Mouse (Mus musculus) heart, adult 8-10 months (tissue): Measurements from ENCODE around the gene Olfr575. TPM values are rescaled to one million over a fixed set of nuclear protein-coding genes. Genes with fewer than 3 reads are reported as not detected.

ENCODE experiments used
- DNase-seq: peaks from one replicate; pipeline ENCODE4 v3.0.0; 2022; ENCODE audit warnings: low spot score
- total RNA-seq, 4 experiments: library from RNA; stranded (reverse); gene quantifications; 2 replicates each; pipeline ENCODE4 v1.2.4; 2022

The Olfr575 gene
- not detected for total RNA-seq

DNA sequence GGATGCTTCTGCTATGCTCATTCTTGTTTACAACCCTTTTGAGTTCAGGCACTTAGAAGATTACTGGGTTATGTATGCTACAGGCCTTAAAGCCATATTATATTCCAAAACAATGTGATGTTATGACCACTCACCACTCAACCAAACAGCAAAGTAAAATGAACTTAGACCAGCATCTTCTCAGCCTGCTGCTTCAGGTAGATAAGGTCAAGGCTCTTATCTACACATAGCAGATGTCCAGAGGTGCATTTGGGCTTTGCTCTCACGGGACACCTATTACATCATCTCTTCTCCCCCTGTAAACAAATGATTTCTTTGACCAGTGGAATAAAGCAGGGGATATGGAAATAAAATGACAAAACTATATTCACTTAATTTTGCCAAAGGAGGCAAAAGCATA lies at the start of gene Olfr575:
TSS of gene Olfr575 (minus strand) at position 183 of the 400 bp plus-strand sequence.
- no peak for DNase-seq

DNA sequence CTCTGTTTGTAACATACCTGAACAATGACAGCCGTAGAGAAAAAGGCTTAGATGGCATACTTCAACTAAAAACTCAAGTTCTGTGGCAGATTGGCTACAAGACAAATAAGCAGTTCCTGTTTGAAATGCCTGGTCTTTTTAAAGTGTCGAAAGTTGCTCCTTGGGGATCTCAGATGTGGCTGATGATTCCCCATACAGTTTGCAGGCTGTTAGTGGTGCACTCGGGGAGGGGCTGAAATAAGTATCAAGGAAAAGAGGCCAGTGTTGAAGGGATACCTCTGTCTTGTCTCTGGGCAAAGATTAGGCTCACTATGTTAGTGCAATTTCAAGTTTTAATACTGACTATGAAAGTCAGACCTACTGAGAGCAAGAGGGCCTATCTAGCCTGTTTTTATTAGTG lies 30.6 kb upstream of the Olfr575 start, which contains the start of gene Olfr578:
TSS of gene Olfr578 (minus strand) at position 101 of the 400 bp plus-strand sequence.
- DNase-seq, result no peak

DNA sequence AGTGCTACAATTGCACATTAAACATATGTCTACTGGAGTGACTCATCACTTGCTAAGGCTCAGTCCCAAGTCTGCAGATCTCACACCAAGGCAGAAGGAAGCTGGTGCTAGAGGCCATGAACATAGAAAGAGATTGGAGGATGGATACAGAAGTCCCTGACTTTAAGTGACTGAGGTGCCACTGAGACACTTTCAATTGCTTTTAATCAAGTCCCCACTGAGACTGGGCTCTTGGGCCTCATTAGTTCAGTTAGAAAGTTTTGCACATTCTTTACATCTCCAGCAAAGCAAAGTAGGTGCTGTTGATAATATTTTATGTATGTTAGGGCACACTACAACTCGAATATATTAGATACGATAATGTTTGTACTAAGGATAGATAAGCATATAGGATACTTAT lies 17.3 kb upstream of the Olfr575 start, which contains the start of gene Olfr577:
TSS of gene Olfr577 (minus strand) at position 101 of the 400 bp plus-strand sequence.
- no peak for DNase-seq

- no peak for DNase-seq
Measured at GRCm38 (mm10) chr7:102974399-102974798, 15.8 kb upstream of the Olfr575 start.

GRCm38 (mm10) chr7:102962360-102962759 lies 3.8 kb upstream of the Olfr575 start, which contains the start of gene Olfr576:
Olfr576 (plus strand) TSS chr7:102962660.
- no peak for DNase-seq

GRCm38 (mm10) chr7:102958137-102958536 lies 438 bp downstream of the Olfr575 start:
- no peak for DNase-seq

- DNase-seq, result no peak
Measured at GRCm38 (mm10) chr7:102950732-102951131, 7.8 kb downstream of the Olfr575 start.

GRCm38 (mm10) chr7:102948167-102948566 lies 10.4 kb downstream of the Olfr575 start, which contains the start of gene Olfr574:
Olfr574 (plus strand) TSS chr7:102948467.
- DNase-seq, result no peak

DNA sequence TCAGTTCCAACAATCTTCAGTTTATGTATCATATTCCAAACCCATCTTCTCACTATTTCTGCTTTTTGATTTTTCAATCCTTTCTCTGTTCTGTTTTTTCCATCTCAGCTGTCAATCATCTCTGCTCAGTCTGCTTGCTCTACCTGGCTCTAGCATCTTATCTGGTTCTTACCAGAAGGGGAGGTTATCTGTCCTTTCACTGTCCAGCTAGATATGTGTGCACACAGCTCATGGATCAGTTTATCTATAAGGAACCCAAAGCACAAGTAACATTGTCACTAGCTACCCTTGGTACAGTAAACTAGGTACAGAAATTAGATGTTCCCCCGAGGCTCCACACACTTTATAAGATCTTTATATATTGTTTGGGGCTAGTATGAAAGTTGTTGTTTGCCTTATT lies 15.2 kb downstream of the Olfr575 start:
- no peak for DNase-seq

- DNase-seq, result no peak
Measured at GRCm38 (mm10) chr7:102942475-102942874, 16.1 kb downstream of the Olfr575 start, which contains the start of gene Olfr573-ps1. Olfr573-ps1 (minus strand) TSS chr7:102942575.

DNA sequence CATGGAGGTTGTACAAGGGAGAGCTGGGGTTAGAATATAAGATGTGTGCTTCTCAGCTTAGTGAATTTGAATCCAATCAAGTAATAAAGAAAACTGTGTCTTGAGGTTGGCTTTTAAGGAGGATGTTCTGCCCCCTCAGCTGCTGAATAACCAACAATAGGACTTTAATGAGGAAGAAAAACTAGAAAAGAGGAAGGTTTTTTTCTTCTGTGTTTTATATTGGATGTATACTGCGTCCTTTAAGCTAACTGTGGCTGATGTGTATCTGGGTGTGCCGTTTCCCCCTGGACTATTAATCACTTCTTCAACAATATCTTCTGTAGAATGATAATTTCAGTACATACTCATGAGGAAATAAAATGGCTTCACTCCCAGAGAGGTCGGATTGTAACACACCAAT lies 31.5 kb downstream of the Olfr575 start:
- DNase-seq, result no peak

DNA sequence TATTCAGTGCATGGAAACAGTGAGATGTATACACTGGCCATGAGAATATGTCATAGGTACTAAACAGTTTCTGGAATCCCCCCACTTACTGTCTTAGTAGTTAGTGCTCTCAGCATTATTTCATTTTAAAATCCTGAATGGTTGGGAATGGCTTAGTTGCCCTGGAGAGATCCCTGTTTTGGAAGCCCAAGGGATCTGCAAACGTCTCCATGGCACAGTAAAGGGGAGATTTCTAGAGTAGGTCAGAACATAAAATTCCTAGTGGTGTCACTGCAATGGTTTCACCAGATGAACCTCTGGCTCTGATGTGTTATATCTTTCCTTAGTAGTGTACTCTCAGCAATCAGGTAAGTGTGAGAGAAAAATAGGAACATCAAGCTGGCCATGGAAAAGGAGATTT lies 34.5 kb downstream of the Olfr575 start, which contains the start of gene Olfr572:
TSS of gene Olfr572 (plus strand) at position 301 of the 400 bp plus-strand sequence.
- no peak for DNase-seq

GRCm38 (mm10) chr7:102919632-102920031 lies 38.9 kb downstream of the Olfr575 start:
- peak; percentile 11 for DNase-seq

- DNase-seq, result no peak
Measured at GRCm38 (mm10) chr7:102917032-102917875, 41.3 kb downstream of the Olfr575 start, which contains the start of gene Olfr571. Olfr571 (minus strand) TSS chr7:102917536.

GRCm38 (mm10) chr7:102916405-102916804 lies 42.2 kb downstream of the Olfr575 start:
- no peak for DNase-seq

- no peak for DNase-seq
Measured at GRCm38 (mm10) chr7:102915261-102915660, 43.3 kb downstream of the Olfr575 start.

Other genes with a start within 250 kb of the Olfr575 start
- not detected for gene Olfr33, start 239.7 kb downstream of the Olfr575 start, total RNA-seq
- gene Olfr559, start 231.3 kb downstream of the Olfr575 start, total RNA-seq, result not detected
- under 1 TPM in 1 of 4 experiments, not detected in 3; 0.16 TPM for gene Olfr560, start 199.4 kb downstream of the Olfr575 start, total RNA-seq
- under 1 TPM; 0.23 to 0.41 (median 0.30) TPM for gene Olfr78, start 199.3 kb downstream of the Olfr575 start, total RNA-seq
- not detected for gene Olfr561, start 187.6 kb downstream of the Olfr575 start, total RNA-seq
- not detected for gene Olfr564, start 155.3 kb downstream of the Olfr575 start, total RNA-seq
- gene Olfr566, start 100.0 kb downstream of the Olfr575 start, total RNA-seq, result not detected
- gene Olfr568, start 81.7 kb downstream of the Olfr575 start, total RNA-seq, result not detected
- not detected for gene Olfr569, start 67.9 kb downstream of the Olfr575 start, total RNA-seq
- not detected for gene Olfr570, start 64.2 kb downstream of the Olfr575 start, total RNA-seq
- not detected for gene Olfr571, start 41.2 kb downstream of the Olfr575 start, total RNA-seq
- not detected for gene Olfr572, start 34.4 kb downstream of the Olfr575 start, total RNA-seq
- gene Olfr573-ps1, start 16.2 kb downstream of the Olfr575 start, total RNA-seq, result not detected
- not detected for gene Olfr574, start 10.3 kb downstream of the Olfr575 start, total RNA-seq
- not detected for gene Olfr576, start 3.9 kb upstream of the Olfr575 start, total RNA-seq
- gene Olfr577, start 17.2 kb upstream of the Olfr575 start, total RNA-seq, result not detected
- not detected for gene Olfr578, start 30.5 kb upstream of the Olfr575 start, total RNA-seq
- gene Olfr582, start 79.2 kb upstream of the Olfr575 start, total RNA-seq, result not detected
- gene Olfr583, start 92.5 kb upstream of the Olfr575 start, total RNA-seq, result not detected
- not detected for gene Olfr584, start 123.1 kb upstream of the Olfr575 start, total RNA-seq
- gene Olfr585, start 138.9 kb upstream of the Olfr575 start, total RNA-seq, result not detected
- not detected for gene Olfr586, start 166.9 kb upstream of the Olfr575 start, total RNA-seq
- not detected for gene Olfr588-ps1, start 182.1 kb upstream of the Olfr575 start, total RNA-seq
- not detected for gene Olfr589, start 197.6 kb upstream of the Olfr575 start, total RNA-seq
- not detected for gene Olfr591, start 219.6 kb upstream of the Olfr575 start, total RNA-seq
- gene Olfr592, start 226.0 kb upstream of the Olfr575 start, total RNA-seq, result not detected